Mouse (Mus musculus) ovary, postnatal 36 days (tissue): ENCODE results near the gene Gm10320.

ENCODE experiments used
- DNase-seq: peaks from one replicate; pipeline ENCODE4 v3.0.0; 2022; ENCODE audit warnings: low spot score, mixed read lengths

The Gm10320 gene

GRCm38 (mm10) chr13:98456398-98456797 is 35.4 kb downstream of the Gm10320 start:
- DNase-seq: no peak

DNA sequence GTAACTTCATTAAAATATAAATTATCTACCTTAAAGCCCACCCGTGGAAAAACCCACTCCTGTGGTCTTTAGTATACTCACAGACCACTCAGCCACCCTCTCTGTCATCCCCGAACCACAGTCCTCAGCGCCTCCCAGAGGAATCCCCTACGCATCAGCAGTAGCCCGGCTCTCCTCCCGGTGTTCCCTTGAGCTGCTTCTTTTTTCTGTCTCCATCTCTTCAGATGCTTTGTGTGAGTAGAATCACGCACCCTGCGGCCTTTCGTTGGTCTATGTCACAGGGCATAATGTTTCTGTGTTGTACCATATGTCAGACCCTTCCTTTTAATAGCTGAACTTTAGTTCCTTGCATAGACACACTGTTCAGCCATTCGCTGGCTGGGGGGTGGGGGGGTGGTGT is 36.2 kb downstream of the Gm10320 start:
- no peak for DNase-seq

- DNase-seq: no peak
Measured at GRCm38 (mm10) chr13:98454224-98454967, 37.4 kb downstream of the Gm10320 start.

DNA sequence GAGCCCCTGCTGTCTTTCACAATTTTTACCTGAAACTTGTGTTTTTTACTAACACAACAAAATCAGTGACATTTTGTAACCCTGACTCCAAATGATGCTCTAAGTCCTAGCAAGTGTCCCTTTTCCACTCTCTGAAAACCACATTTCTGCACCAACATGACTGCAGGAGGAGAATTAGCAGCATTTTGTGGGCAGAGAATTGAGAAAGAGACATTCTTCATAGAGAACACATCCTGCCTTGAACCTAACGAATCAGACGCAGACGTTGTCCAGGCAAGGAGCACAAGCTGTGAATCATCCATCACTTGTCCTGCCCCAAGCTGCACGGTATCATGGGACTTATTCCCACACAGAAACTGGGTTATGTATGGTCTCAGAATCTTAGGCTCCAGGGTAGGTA is 38.7 kb downstream of the Gm10320 start:
- DNase-seq: no peak

DNA sequence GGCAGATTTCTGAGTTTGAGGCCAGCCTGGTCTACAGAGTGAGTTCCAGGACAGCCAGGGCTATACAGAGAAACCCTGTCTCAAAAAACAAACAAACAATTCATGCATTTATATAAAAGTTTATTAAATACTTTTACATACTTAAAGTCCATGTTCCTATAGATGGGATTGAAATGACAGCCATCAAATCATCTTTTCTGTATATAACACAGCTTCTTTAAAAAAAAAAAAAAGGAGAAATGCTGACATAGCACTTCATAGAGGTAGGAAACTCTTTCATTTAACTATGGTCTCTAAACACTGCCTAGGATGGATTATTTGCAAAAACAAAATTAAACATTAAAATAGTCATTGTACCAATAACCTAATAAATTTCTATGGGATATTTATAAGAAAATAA is 43.1 kb downstream of the Gm10320 start:
- DNase-seq: no peak

DNA sequence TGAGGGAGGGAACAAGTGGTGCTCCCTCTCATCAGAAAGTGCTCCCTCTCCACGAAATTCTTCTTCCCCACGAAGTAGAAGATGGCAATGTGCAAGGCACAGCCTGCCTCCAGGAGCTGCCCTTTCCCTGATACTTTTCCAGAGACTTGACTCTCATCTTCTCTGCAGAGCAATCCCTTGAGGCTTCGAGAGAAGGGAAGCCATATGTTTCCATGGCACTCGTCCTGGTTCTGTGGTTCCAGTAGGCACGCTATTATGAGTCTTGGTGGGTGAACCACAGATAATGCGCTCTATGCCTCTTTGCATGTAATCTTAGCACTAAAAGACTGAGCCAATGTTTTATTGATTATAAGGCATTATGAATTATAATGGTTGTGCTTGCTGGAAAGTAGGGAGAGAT is 44.1 kb downstream of the Gm10320 start:
- no peak for DNase-seq

- DNase-seq: no peak
Measured at GRCm38 (mm10) chr13:98445391-98446125, 46.2 kb downstream of the Gm10320 start.

DNA sequence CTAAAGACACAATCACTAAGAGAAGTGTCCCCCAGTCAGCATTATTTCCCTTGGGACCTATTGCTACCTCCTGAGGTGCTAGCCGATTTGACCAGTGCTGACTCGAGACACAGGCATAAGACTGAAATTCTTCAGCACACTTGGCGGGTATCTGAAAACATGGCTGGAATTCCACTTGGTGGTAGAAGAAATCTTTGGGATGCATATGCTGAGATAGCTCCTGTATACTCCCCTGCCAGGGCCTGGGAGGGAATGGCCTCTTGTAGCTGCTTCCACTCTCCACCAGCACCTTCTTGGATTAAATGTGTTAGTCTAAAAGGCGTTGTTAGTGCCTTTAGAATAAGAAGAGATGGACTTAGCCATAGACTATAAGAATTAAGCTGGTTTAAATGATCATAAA is 50.8 kb downstream of the Gm10320 start:
- no peak for DNase-seq

DNA sequence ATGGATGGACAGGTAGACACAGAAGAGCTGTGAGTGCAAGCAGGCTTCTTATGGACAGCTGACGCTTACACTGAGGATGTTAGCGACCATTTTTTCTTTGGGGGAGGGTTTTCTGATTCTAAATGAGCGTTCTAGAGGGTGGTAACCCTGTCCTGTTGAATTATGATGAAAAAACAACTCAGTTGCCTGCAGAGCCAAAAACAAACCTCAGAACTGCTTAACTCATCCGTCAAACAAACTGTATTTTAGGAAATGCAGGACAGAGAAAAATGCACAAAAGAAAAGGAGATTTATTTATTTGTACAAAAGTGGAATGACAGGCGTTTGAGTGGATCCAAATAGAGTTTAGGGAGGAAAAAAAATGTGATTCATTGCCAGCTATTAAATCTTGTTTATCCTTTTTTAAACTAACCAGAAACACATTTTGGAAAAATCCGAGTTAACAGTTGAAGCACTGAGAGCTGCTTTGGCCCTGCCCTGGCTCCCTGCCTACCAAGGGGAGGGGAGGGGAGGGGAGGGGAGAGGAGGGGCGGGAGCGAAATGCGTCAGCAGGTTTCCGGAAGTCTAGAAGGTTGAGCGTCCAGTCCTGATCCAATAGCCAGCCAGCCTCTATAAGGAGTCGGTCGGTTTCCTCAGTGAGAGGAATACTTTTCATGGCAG is 51.4 kb downstream of the Gm10320 start:
- DNase-seq: peak; percentile 13
